Mouse (Mus musculus) limb, embryonic 14.5 days (tissue): ENCODE data around the gene Capn9. TPM values are rescaled to one million over a fixed set of nuclear protein-coding genes. Genes with fewer than 3 reads are reported as not detected.

Experiments used
- ATAC-seq: fragments of 200-750 bp; cut with Nextera tagmentation; 2 replicates; pipeline ENCODE4 v1.8.0; 2017; ENCODE audit warnings: low read depth, moderate number of reproducible peaks, moderate TSS enrichment; ENCODE audit not compliant: low FRiP score
- DNase-seq: peaks from one replicate; pipeline ENCODE4 v3.0.0-alpha.2; 2015; ENCODE audit warnings: low spot score
- H3K27ac ChIP-seq: fragments of 300-500 bp; sonication (generic); replicated peaks from 2 replicates; pipeline ENCODE4 v1.5.1; 2014; ENCODE audit warnings: low read depth, mild to moderate bottlenecking, low read length, moderate library complexity, mixed read lengths
- H3K27me3 ChIP-seq: fragments of 300-500 bp; sonication (generic); 2 replicates; pipeline ENCODE4 v1.6.1; 2014; ENCODE audit warnings: low read length, mixed read lengths; ENCODE audit not compliant: control insufficient read depth, insufficient read depth
- H3K36me3 ChIP-seq: fragments of 300-500 bp; sonication (generic); 2 replicates; pipeline ENCODE4 v1.6.1; 2014; ENCODE audit warnings: mild to moderate bottlenecking, low read length, moderate library complexity, mixed read lengths; ENCODE audit not compliant: control insufficient read depth, insufficient read depth
- H3K4me1 ChIP-seq: fragments of 300-500 bp; sonication (generic); 2 replicates; pipeline ENCODE4 v1.6.1; 2014; ENCODE audit warnings: antibody characterized with exemption, low read length, mixed read lengths; ENCODE audit not compliant: control insufficient read depth, insufficient read depth
- H3K4me2 ChIP-seq: fragments of 300-500 bp; sonication (generic); replicated peaks from 2 replicates; pipeline ENCODE4 v1.6.1; 2014; ENCODE audit warnings: low read depth, mild to moderate bottlenecking, low read length, moderate library complexity; ENCODE audit not compliant: severe bottlenecking
- H3K4me3 ChIP-seq: fragments of 300-500 bp; sonication (generic); replicated peaks from 2 replicates; pipeline ENCODE4 v1.5.1; 2014; ENCODE audit warnings: low read length
- H3K9ac ChIP-seq: fragments of 300-500 bp; sonication (generic); 2 replicates; pipeline ENCODE4 v1.6.1; 2014; ENCODE audit warnings: mild to moderate bottlenecking, low read depth, low read length, moderate library complexity; ENCODE audit not compliant: severe bottlenecking
- H3K9me3 ChIP-seq: fragments of 300-500 bp; sonication (generic); 2 replicates; pipeline ENCODE4 v1.6.1; 2016; ENCODE audit warnings: low read length; ENCODE audit not compliant: control insufficient read depth
- POLR2A ChIP-seq: fragments of 200-500 bp; IDR thresholded peaks from 2 replicates; pipeline ENCODE4 v1.8.0; 2012; ENCODE audit warnings: inconsistent platforms, mild to moderate bottlenecking, moderate library complexity, borderline replicate concordance; ENCODE audit not compliant: insufficient read depth, insufficient read length; ENCODE audit errors: extremely low read depth
- WGBS: fragments of 180-500 bp; shearing (Covaris S2); extraction: QIAGEN DNeasy Blood & Tissue Kit; methylation state at CpG from one replicate; pipeline ENCODE4 v1.1.7; 2014; 5-methylcytosine and 5-hydroxymethylcytosine counted together
- polyA plus RNA-seq, 2 experiments: library from polyadenylated mRNA; depleted of rRNA in 1 of 2; stranded (reverse) in 1 of 2; unstranded in 1 of 2; fragments of >200 nt; fragmentation: Nextera tagmentation in 1 of 2; extraction: Ambion mirVana in 1 of 2; gene quantifications; 2 replicates each; pipeline versions ENCODE4 v1.2.1 to v1.2.3; 2012 to 2014

Capn9 gene
- polyA plus RNA-seq, 2 experiments, result 0.03 to 0.15 TPM

GRCm38 (mm10) chr8:124663874-124664230 is 87.9 kb downstream of the Capn9 start:
- peaks cover 31% of the 10 kb centered on the region for H3K4me1 ChIP-seq
- H3K27ac ChIP-seq, result peak overlapping the region; percentile 88
- no peaks in the 10 kb centered on the region for H3K9me3 ChIP-seq
- peak overlapping the region; percentile 77 for H3K4me2 ChIP-seq
- H3K36me3 ChIP-seq, result peaks cover 7% of the 10 kb centered on the region; the same call in 1 of the 2 replicates
- no peak for TF ChIP-seq POLR2A
- DNase-seq (no peak), ATAC-seq (no peak)
- H3K27me3 ChIP-seq, result no peaks in the 10 kb centered on the region
- peak overlapping the region; percentile 89 for H3K9ac ChIP-seq
- WGBS, result 38% methylated on average over 4 of the region's 4 CpGs
- peak overlapping the region; percentile 89 for H3K4me3 ChIP-seq

GRCm38 (mm10) chr8:124664414-124664813 is 88.5 kb downstream of the Capn9 start:
- DNase-seq, result no peak
- Histone ChIP-seq H3K4me3 (no peak overlapping the region), H3K27me3 (no peaks in the 10 kb centered on the region), H3K9me3 (no peaks in the 10 kb centered on the region), H3K4me2 (no peak overlapping the region), H3K4me1 (peaks cover 28% of the 10 kb centered on the region), H3K36me3 (peaks cover 4% of the 10 kb centered on the region; the same call in 1 of the 2 replicates), H3K27ac (no peak overlapping the region), H3K9ac (no peak overlapping the region)
- 66% methylated on average over 3 of the region's 3 CpGs for WGBS
- ATAC-seq, result no peak
- no peak for TF ChIP-seq POLR2A

Other genes with a start within 250 kb of the Capn9 start
- gene Pgbd5, start 136.5 kb upstream of the Capn9 start, polyA plus RNA-seq (2012; rRNA removed), result 8.0 and 10.7 TPM in 2 replicates
- 3.9 and 5.1 TPM in 2 replicates for gene Pgbd5, start 136.5 kb upstream of the Capn9 start, polyA plus RNA-seq (2014; fragmentation: Nextera tagmentation; extraction: Ambion mirVana)
- 35.5 and 36.1 TPM in 2 replicates for gene Cog2, start 55.3 kb upstream of the Capn9 start, polyA plus RNA-seq (2012; rRNA removed)
- gene Cog2, start 55.3 kb upstream of the Capn9 start, polyA plus RNA-seq (2014; fragmentation: Nextera tagmentation; extraction: Ambion mirVana), result 40.5 and 40.6 TPM in 2 replicates
- gene Agt, start 6.4 kb upstream of the Capn9 start, polyA plus RNA-seq (2012; rRNA removed), result 1.5 and 2.3 TPM in 2 replicates
- 0.68 and 1.1 TPM in 2 replicates for gene Agt, start 6.4 kb upstream of the Capn9 start, polyA plus RNA-seq (2014; fragmentation: Nextera tagmentation; extraction: Ambion mirVana)
- gene 2310022B05Rik, start 87.3 kb downstream of the Capn9 start, polyA plus RNA-seq (2012; rRNA removed), result 89.4 and 105 TPM in 2 replicates
- 50.7 and 53.9 TPM in 2 replicates for gene 2310022B05Rik, start 87.3 kb downstream of the Capn9 start, polyA plus RNA-seq (2014; fragmentation: Nextera tagmentation; extraction: Ambion mirVana)
- 42.6 and 44.3 TPM in 2 replicates for gene Ttc13, start 145.9 kb downstream of the Capn9 start, polyA plus RNA-seq (2012; rRNA removed)
- 46.5 and 46.9 TPM in 2 replicates for gene Ttc13, start 145.9 kb downstream of the Capn9 start, polyA plus RNA-seq (2014; fragmentation: Nextera tagmentation; extraction: Ambion mirVana)
- gene Arv1, start 146.0 kb downstream of the Capn9 start, polyA plus RNA-seq (2012; rRNA removed), result 30.2 and 35.9 TPM in 2 replicates
- gene Arv1, start 146.0 kb downstream of the Capn9 start, polyA plus RNA-seq (2014; fragmentation: Nextera tagmentation; extraction: Ambion mirVana), result 21.8 and 21.9 TPM in 2 replicates
- gene Fam89a, start 175.7 kb downstream of the Capn9 start, polyA plus RNA-seq (2012; rRNA removed), result 4.1 and 4.6 TPM in 2 replicates
- 3.3 and 3.4 TPM in 2 replicates for gene Fam89a, start 175.7 kb downstream of the Capn9 start, polyA plus RNA-seq (2014; fragmentation: Nextera tagmentation; extraction: Ambion mirVana)
- 0.20 and 0.29 TPM in 2 replicates for gene Trim67, start 217.0 kb downstream of the Capn9 start, polyA plus RNA-seq (2012; rRNA removed)
- gene Trim67, start 217.0 kb downstream of the Capn9 start, polyA plus RNA-seq (2014; fragmentation: Nextera tagmentation; extraction: Ambion mirVana), result 0.03 and 0.04 TPM in 2 replicates